Mouse (Mus musculus): Measurements from ENCODE around the gene Olfr464. TPM values are rescaled to one million over a fixed set of nuclear protein-coding genes. Genes with fewer than 3 reads are reported as not detected.
"Not testable (repeated sequence)": the region's sequence is repeated elsewhere in the genome, so short reads cannot be mapped to it uniquely, and the experiment has no call there.

Gene Olfr464
- total and polyA plus RNA-seq, 3 experiments = not detected

DNA sequence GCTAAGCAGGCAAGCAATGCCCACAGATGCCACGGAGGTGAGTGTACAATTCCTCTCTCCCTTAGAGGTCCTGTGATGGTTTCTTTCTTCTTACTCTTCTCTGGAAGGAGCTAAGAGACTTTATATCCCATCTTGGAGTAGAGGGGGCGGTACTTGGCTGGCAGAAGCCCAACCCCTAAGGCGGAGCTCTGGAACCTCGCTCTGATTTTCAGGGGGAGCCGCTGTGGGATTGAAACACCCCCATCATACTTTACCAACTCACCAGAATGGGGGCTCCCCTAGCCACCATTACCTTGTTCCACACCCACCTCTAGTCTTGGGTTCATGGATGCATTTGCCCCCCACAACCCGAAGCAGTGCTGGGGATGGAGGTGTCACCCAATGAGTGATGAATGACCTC is 45.3 kb downstream of the Olfr464 start, which contains the start of gene Epx:
TSS of gene Epx (minus strand) at position 101 of the 400 bp plus-strand sequence.
- peaks cover 30% of the 10 kb centered on the region for H3K27me3 ChIP-seq (ENCODE audit: insufficient read depth, low read length)
- DNase-seq (ENCODE audit: low spot score) = no peak

DNA sequence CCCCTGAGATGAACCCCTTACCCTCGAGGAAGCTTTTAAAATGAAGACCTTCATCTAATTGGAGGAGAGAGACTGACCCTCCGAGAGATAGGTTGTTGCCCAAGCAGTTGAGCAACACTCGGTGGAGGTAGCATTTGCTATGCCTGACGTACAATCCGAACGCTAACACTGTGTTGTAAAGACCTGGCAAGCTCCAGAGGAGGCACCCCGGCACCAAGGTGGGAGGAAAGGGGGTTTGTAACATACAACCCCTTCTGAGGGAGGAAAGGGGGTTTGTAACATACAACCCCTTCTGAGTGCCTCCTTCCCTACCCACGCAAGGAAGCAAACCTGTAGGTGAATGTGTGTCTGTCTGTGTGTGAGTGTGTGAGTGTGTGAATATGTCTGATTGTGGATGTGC is 49.0 kb downstream of the Olfr464 start:
- no peaks in the 10 kb centered on the region for H3K9me3 ChIP-seq (replicated peaks)
- no peaks in the 10 kb centered on the region for H3K36me3 ChIP-seq (replicated peaks)
- H3K4me1 ChIP-seq (ENCODE audit: insufficient read depth, low read depth, low read length) = no peaks in the 10 kb centered on the region
- H3K27me3 ChIP-seq (ENCODE audit: insufficient read depth, low read length) = peaks cover 22% of the 10 kb centered on the region
- ATAC-seq (ENCODE audit: extremely low read depth, insufficient number of reproducible peaks, low FRiP score, poor library complexity, severe bottlenecking) (no peak), DNase-seq (ENCODE audit: low spot score) (no peak)
- H3K4me3 ChIP-seq (ENCODE audit: low read depth, low read length) = no peak overlapping the region
- TF ChIP-seq CTCF (IDR thresholded peaks at IDR 0.05; ENCODE audit: low read depth, low read length) (no peak), GATA2 (IDR thresholded peaks at IDR 0.05; ENCODE audit: borderline replicate concordance, low read depth, low read length) (no peak), POLR2AphosphoS5 (IDR thresholded peaks at IDR 0.05; ENCODE audit: insufficient replicate concordance, low read depth, low read length) (no peak), TAL1 (conservative IDR thresholded peaks at IDR 0.05; ENCODE audit: low read depth, low read length) (no peak)

More for the DNA sequence above, 45.3 kb downstream of the Olfr464 start, which contains the start of gene Epx:
- no peaks in the 10 kb centered on the region for H3K36me3 ChIP-seq (replicated peaks)
- TF ChIP-seq TAL1 (conservative IDR thresholded peaks at IDR 0.05; ENCODE audit: low read depth, low read length) = no peak
- no peak for TF ChIP-seq CTCF (IDR thresholded peaks at IDR 0.05; ENCODE audit: low read depth, low read length)
- TF ChIP-seq GATA2 (IDR thresholded peaks at IDR 0.05; ENCODE audit: borderline replicate concordance, low read depth, low read length) = no peak
- TF ChIP-seq POLR2AphosphoS5 (IDR thresholded peaks at IDR 0.05; ENCODE audit: insufficient replicate concordance, low read depth, low read length) = no peak
- TF ChIP-seq GATA1 (IDR thresholded peaks at IDR 0.05; ENCODE audit: borderline replicate concordance, low read length) = no peak
- no peak within 1 kb of the TSS for H3K4me3 ChIP-seq (ENCODE audit: low read depth, low read length)
- no peak for ATAC-seq (ENCODE audit: extremely low read depth, insufficient number of reproducible peaks, low FRiP score, poor library complexity, severe bottlenecking)
- H3K4me1 ChIP-seq (ENCODE audit: insufficient read depth, low read depth, low read length) = no peaks in the 10 kb centered on the region
- H3K9me3 ChIP-seq (replicated peaks) = no peaks in the 10 kb centered on the region

DNA sequence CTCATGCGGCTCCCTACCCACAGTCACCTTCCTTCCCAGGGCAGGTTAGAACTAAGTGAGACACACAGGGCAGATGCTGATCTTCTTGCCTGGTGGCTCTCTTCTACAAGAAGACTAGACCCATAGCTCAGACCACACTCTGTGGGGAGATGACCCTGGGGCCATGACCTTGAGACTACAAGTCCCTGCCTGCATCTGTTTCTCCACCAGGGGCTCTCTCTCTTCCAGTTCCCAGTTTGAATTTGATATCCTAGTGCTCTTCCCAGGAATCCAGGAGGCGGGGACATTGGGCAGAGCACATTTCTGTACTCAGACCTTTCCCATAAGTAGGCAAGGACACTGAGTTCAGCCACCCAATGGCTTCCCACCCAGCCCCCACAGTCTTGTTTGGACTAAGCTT is 50.7 kb downstream of the Olfr464 start:
- Histone ChIP-seq H3K36me3 (replicated peaks) (no peaks in the 10 kb centered on the region), H3K27me3 (ENCODE audit: insufficient read depth, low read length) (peaks cover 15% of the 10 kb centered on the region; the same call in 1 of the 2 replicates), H3K4me1 (ENCODE audit: insufficient read depth, low read depth, low read length) (no peaks in the 10 kb centered on the region), H3K9me3 (replicated peaks) (no peaks in the 10 kb centered on the region), H3K4me3 (ENCODE audit: low read depth, low read length) (no peak overlapping the region)
- TF ChIP-seq CTCF (IDR thresholded peaks at IDR 0.05; ENCODE audit: low read depth, low read length) (no peak), GATA2 (IDR thresholded peaks at IDR 0.05; ENCODE audit: borderline replicate concordance, low read depth, low read length) (no peak), POLR2AphosphoS5 (IDR thresholded peaks at IDR 0.05; ENCODE audit: insufficient replicate concordance, low read depth, low read length) (no peak), TAL1 (conservative IDR thresholded peaks at IDR 0.05; ENCODE audit: low read depth, low read length) (no peak), GATA1 (IDR thresholded peaks at IDR 0.05; ENCODE audit: borderline replicate concordance, low read length) (no peak)
- no peak for ATAC-seq (ENCODE audit: extremely low read depth, insufficient number of reproducible peaks, low FRiP score, poor library complexity, severe bottlenecking)
- no peak for DNase-seq (ENCODE audit: low spot score)

DNA sequence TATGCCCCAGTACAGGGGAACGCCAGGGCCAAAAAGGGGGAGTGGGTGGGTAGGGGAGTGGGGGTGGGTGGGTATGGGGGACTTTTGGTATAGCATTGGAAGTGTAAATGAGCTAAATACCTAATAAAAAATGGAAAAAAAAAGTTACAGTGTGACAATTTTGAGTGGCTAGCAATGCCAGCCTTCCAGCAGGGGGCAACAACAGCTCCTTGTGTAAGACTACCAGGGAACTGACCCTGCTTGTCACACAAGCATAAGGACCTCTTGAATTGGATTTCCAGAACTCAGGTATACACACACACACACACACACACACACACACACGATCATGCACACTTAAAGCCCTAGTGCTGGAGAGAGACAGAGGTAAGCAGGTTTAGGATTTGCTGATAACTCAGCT is 53.9 kb downstream of the Olfr464 start:
- peaks cover 13% of the 10 kb centered on the region; the same call in 1 of the 2 replicates for H3K27me3 ChIP-seq (ENCODE audit: insufficient read depth, low read length)
- H3K4me3 ChIP-seq (ENCODE audit: low read depth, low read length); H3K4me1 ChIP-seq (ENCODE audit: insufficient read depth, low read depth, low read length); H3K9me3 ChIP-seq (replicated peaks); DNase-seq (ENCODE audit: low spot score); ATAC-seq (ENCODE audit: extremely low read depth, insufficient number of reproducible peaks, low FRiP score, poor library complexity, severe bottlenecking): not testable (repeated sequence)
- H3K36me3 ChIP-seq (replicated peaks) = peaks cover 12% of the 10 kb centered on the region

Other genes with a start within 250 kb of the Olfr464 start
- 64.1 and 95.8 TPM in 2 replicates for gene Supt4a, start 183.4 kb downstream of the Olfr464 start, total RNA-seq (2014; fragmentation: Nextera tagmentation)
- 155 and 172 TPM in 2 replicates for gene Supt4a, start 183.4 kb downstream of the Olfr464 start, total RNA-seq (2017)
- 14.7 and 15.4 TPM in 2 replicates for gene Supt4a, start 183.4 kb downstream of the Olfr464 start, polyA plus RNA-seq (2012)
- 3.9 and 9.9 TPM in 2 replicates for gene Tspoap1, start 160.4 kb downstream of the Olfr464 start, total RNA-seq (2014; fragmentation: Nextera tagmentation)
- 17.4 and 21.2 TPM in 2 replicates for gene Tspoap1, start 160.4 kb downstream of the Olfr464 start, total RNA-seq (2017)
- gene Tspoap1, start 160.4 kb downstream of the Olfr464 start, polyA plus RNA-seq (2012) = 10.2 and 10.4 TPM in 2 replicates
- not detected in 2 replicates for gene Mpo, start 127.4 kb downstream of the Olfr464 start, total RNA-seq (2014; fragmentation: Nextera tagmentation)
- 0.05 and 0.70 TPM in 2 replicates for gene Mpo, start 127.4 kb downstream of the Olfr464 start, total RNA-seq (2017)
- gene Mpo, start 127.4 kb downstream of the Olfr464 start, polyA plus RNA-seq (2012) = 1.6 and 1.7 TPM in 2 replicates
- not detected in 2 replicates for gene Lpo, start 92.7 kb downstream of the Olfr464 start, total RNA-seq (2014; fragmentation: Nextera tagmentation)
- gene Lpo, start 92.7 kb downstream of the Olfr464 start, total RNA-seq (2017) = not detected in 2 replicates
- not detected in 2 replicates for gene Lpo, start 92.7 kb downstream of the Olfr464 start, polyA plus RNA-seq (2012)
- 2.7 and 3.2 TPM in 2 replicates for gene Mks1, start 67.8 kb downstream of the Olfr464 start, total RNA-seq (2014; fragmentation: Nextera tagmentation)
- 2.4 and 3.7 TPM in 2 replicates for gene Mks1, start 67.8 kb downstream of the Olfr464 start, total RNA-seq (2017)
- 4.6 and 6.1 TPM in 2 replicates for gene Mks1, start 67.8 kb downstream of the Olfr464 start, polyA plus RNA-seq (2012)
- not detected in 2 replicates for gene Epx, start 45.4 kb downstream of the Olfr464 start, total RNA-seq (2014; fragmentation: Nextera tagmentation)
- 0.29 TPM in 1 of 2 replicates, not detected in the other for gene Epx, start 45.4 kb downstream of the Olfr464 start, total RNA-seq (2017)
- gene Epx, start 45.4 kb downstream of the Olfr464 start, polyA plus RNA-seq (2012) = not detected in 2 replicates
- not detected in 2 replicates for gene Olfr462, start 28.7 kb downstream of the Olfr464 start, total RNA-seq (2014; fragmentation: Nextera tagmentation)
- 0.05 and 0.23 TPM in 2 replicates for gene Olfr462, start 28.7 kb downstream of the Olfr464 start, total RNA-seq (2017)
- gene Olfr462, start 28.7 kb downstream of the Olfr464 start, polyA plus RNA-seq (2012) = not detected in 2 replicates
- gene Olfr463, start 23.6 kb downstream of the Olfr464 start, total RNA-seq (2014; fragmentation: Nextera tagmentation) = not detected in 2 replicates
- 0.06 TPM in 1 of 2 replicates, not detected in the other for gene Olfr463, start 23.6 kb downstream of the Olfr464 start, total RNA-seq (2017)
- not detected in 2 replicates for gene Olfr463, start 23.6 kb downstream of the Olfr464 start, polyA plus RNA-seq (2012)
- 10.4 and 12.3 TPM in 2 replicates for gene Dynll2, start 66.6 kb upstream of the Olfr464 start, total RNA-seq (2014; fragmentation: Nextera tagmentation)
- gene Dynll2, start 66.6 kb upstream of the Olfr464 start, total RNA-seq (2017) = 13.2 and 17.4 TPM in 2 replicates
- gene Dynll2, start 66.6 kb upstream of the Olfr464 start, polyA plus RNA-seq (2012) = 45.5 and 48.2 TPM in 2 replicates
- 241 and 257 TPM in 2 replicates for gene Srsf1, start 126.4 kb upstream of the Olfr464 start, total RNA-seq (2014; fragmentation: Nextera tagmentation)
- 397 and 406 TPM in 2 replicates for gene Srsf1, start 126.4 kb upstream of the Olfr464 start, total RNA-seq (2017)
- gene Srsf1, start 126.4 kb upstream of the Olfr464 start, polyA plus RNA-seq (2012) = 293 and 298 TPM in 2 replicates
- gene Vezf1, start 147.3 kb upstream of the Olfr464 start, total RNA-seq (2014; fragmentation: Nextera tagmentation) = 78.3 and 90.9 TPM in 2 replicates
- gene Vezf1, start 147.3 kb upstream of the Olfr464 start, total RNA-seq (2017) = 48.2 and 60.2 TPM in 2 replicates
- gene Vezf1, start 147.3 kb upstream of the Olfr464 start, polyA plus RNA-seq (2012) = 15.8 and 16.8 TPM in 2 replicates
- gene Cuedc1, start 177.1 kb upstream of the Olfr464 start, total RNA-seq (2014; fragmentation: Nextera tagmentation) = 29.2 and 36.4 TPM in 2 replicates
- 16.7 and 18.9 TPM in 2 replicates for gene Cuedc1, start 177.1 kb upstream of the Olfr464 start, total RNA-seq (2017)
- 29.6 and 31.7 TPM in 2 replicates for gene Cuedc1, start 177.1 kb upstream of the Olfr464 start, polyA plus RNA-seq (2012)

Measured in G1E (cell line).